Mouse (Mus musculus) ES-E14 (cell line): ENCODE results near the gene Hist1h2ah.

Source experiments
- CHD2 ChIP-seq: IDR thresholded peaks from 2 replicates; pipeline ENCODE4 v1.6.1; 2014; ENCODE audit warnings: mild to moderate bottlenecking, low read depth, low read length, inconsistent platforms
- HCFC1 ChIP-seq: IDR thresholded peaks from 2 replicates; pipeline ENCODE4 v1.6.1; 2012; ENCODE audit warnings: low read length, inconsistent platforms, borderline replicate concordance; ENCODE audit not compliant: insufficient read depth
- ZC3H11A ChIP-seq: IDR thresholded peaks from 2 replicates; pipeline ENCODE4 v1.6.1; 2012; ENCODE audit warnings: low read depth, mild to moderate bottlenecking, inconsistent platforms, low read length, borderline replicate concordance
- ZNF384 ChIP-seq: IDR thresholded peaks from 2 replicates; pipeline ENCODE4 v1.6.1; 2012; ENCODE audit warnings: low read depth, low read length, inconsistent platforms

- TF ChIP-seq CHD2 (no peak), ZNF384 (no peak), HCFC1 (no peak), ZC3H11A (no peak)
Measured at GRCm38 (mm10) chr13:22049041-22049440, 13.7 kb upstream of the Hist1h2ah start.
